Mouse (Mus musculus) hindbrain, embryonic 14.5 days (tissue): ENCODE results near the gene Zfp523. TPM values are rescaled to one million over a fixed set of nuclear protein-coding genes. Genes with fewer than 3 reads are reported as not detected.
"Not testable (repeated sequence)": the region's sequence is repeated elsewhere in the genome, so short reads cannot be mapped to it uniquely, and the experiment has no call there.

Source experiments
- ATAC-seq: fragments of 200-750 bp; cut with Nextera tagmentation; 2 replicates; pipeline ENCODE4 v1.8.0; 2017; ENCODE audit warnings: moderate number of reproducible peaks, mild to moderate bottlenecking, moderate TSS enrichment, moderate library complexity; ENCODE audit not compliant: low FRiP score
- DNase-seq: peaks from one replicate; pipeline ENCODE4 v3.0.0-alpha.2; 2015; ENCODE audit warnings: low spot score
- H3K27ac ChIP-seq: fragments of 300-500 bp; sonication (generic); 2 replicates; pipeline ENCODE4 v1.5.1; 2014; ENCODE audit warnings: mild to moderate bottlenecking, moderate library complexity
- H3K27me3 ChIP-seq: fragments of 300-500 bp; sonication (generic); 2 replicates; pipeline ENCODE4 v1.6.1; 2014; ENCODE audit warnings: mild to moderate bottlenecking, low read length, mixed read lengths; ENCODE audit not compliant: control insufficient read depth, insufficient read depth
- H3K36me3 ChIP-seq: fragments of 300-500 bp; sonication (generic); replicated peaks from 2 replicates; pipeline ENCODE4 v1.6.1; 2014; ENCODE audit not compliant: control insufficient read depth, insufficient read depth
- H3K4me1 ChIP-seq: fragments of 300-500 bp; sonication (generic); replicated peaks from 2 replicates; pipeline ENCODE4 v1.6.1; 2014; ENCODE audit warnings: antibody characterized with exemption, low read length, mixed read lengths; ENCODE audit not compliant: control insufficient read depth, insufficient read depth
- H3K4me2 ChIP-seq: fragments of 300-500 bp; sonication (generic); replicated peaks from 2 replicates; pipeline ENCODE4 v1.6.1; 2014; ENCODE audit warnings: mild to moderate bottlenecking, moderate library complexity
- H3K4me3 ChIP-seq: fragments of 300-500 bp; sonication (generic); replicated peaks from 2 replicates; pipeline ENCODE4 v1.5.1; 2014; ENCODE audit warnings: mild to moderate bottlenecking, low read length
- H3K9ac ChIP-seq: fragments of 300-500 bp; sonication (generic); 2 replicates; pipeline ENCODE4 v1.6.1; 2014
- H3K9me3 ChIP-seq: fragments of 300-500 bp; sonication (generic); 2 replicates; pipeline ENCODE4 v1.6.1; 2016; ENCODE audit warnings: low read length; ENCODE audit not compliant: control insufficient read depth
- WGBS: fragments of 180-500 bp; shearing (Covaris S2); extraction: QIAGEN DNeasy Blood & Tissue Kit; methylation state at CpG from one replicate; pipeline ENCODE4 v1.1.7; 2014; 5-methylcytosine and 5-hydroxymethylcytosine counted together
- polyA plus RNA-seq: library from polyadenylated mRNA; unstranded; fragments of >200 nt; fragmentation: Nextera tagmentation; extraction: Ambion mirVana; gene quantifications from 2 replicates; pipeline ENCODE4 v1.2.1, GENCODE M21; 2014

Zfp523 gene
- polyA plus RNA-seq, 1 experiment from 2014 or later: 40.9 TPM

DNA sequence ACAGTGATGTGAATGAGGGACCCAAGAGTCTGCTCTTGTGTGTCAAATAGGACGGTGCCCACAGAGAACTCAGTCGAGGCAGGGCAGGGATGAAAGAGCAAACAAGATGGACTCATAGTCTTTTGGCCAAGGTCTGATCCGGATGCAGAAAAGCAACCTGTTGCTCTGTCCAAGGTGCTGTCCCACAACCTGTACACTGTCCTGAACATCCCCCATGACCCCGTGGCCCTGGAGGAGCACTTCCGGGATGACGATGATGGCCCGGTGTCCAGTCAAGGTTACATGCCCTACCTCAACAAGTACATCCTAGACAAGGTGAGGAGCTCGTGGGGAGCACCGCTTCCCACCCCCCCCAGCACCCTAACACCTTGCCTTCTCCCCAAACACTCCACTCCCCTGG lies 39.9 kb downstream of the Zfp523 start:
- Histone ChIP-seq H3K27ac (no peak overlapping the region), H3K27me3 (no peaks in the 10 kb centered on the region), H3K4me1 (no peaks in the 10 kb centered on the region), H3K36me3 (no peaks in the 10 kb centered on the region), H3K9ac (no peak overlapping the region), H3K4me2 (no peak overlapping the region), H3K9me3 (no peaks in the 10 kb centered on the region), H3K4me3 (no peak overlapping the region)
- 88% methylated on average over 9 of the region's 9 CpGs for WGBS
- DNase-seq (no peak), ATAC-seq (no peak)

DNA sequence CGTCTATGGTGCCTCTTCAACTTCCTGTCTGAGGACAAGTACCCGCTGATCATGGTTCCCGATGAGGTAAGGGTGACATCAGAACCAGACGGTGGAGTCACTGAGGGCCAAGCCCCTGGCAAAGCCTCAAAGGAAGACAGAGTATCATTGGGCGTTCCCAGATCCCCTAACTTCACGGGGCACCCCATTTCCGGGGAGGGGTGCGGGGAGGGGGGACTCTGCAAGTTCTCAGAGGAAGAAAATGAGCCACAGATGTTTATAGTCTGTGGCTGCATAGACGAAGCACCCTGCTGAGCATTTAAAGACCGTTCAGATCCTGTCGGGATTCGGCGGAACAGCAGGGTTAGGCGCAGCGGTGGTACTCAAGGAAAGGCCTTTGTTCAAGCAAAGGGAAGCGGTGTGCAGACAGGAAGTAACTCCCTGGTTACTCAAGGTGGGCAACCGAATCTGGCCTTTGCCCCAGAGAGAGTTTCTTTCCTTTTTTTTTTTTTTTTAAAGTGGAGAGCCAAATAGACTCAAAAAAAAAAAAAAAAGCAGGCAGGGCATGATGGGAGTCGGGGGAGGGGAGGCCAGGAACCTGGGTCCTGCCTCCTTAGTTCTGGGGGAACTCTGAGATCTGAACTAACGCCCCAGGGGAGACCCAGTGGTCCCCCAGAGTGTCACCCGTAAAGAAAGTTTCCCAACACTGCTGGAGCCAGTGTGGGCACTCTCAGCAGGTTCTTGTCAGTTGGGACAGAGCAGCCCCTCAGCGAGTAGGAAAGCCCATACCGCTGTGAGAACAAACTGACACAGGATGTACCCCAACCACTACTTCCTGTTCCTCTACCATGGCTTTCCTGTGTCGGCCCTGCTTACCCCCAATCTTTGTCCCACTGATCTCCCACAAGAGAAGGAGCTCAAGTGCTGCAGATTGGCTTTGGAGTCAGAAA lies 41.1 kb downstream of the Zfp523 start:
- H3K27ac ChIP-seq: no peak overlapping the region
- H3K4me1 ChIP-seq: 0 out of 2 replicates have a peak, but pooled peaks cover 2% of the 10 kb centered on the region
- WGBS: 32% methylated on average over 23 of the region's 23 CpGs
- no peaks in the 10 kb centered on the region for H3K9me3 ChIP-seq
- H3K27me3 ChIP-seq: no peaks in the 10 kb centered on the region
- DNase-seq (no peak), ATAC-seq (no peak)
- H3K4me2 ChIP-seq: no peak overlapping the region
- H3K36me3 ChIP-seq: no peaks in the 10 kb centered on the region
- H3K9ac ChIP-seq: no peak overlapping the region
- H3K4me3 ChIP-seq: no peak overlapping the region

DNA sequence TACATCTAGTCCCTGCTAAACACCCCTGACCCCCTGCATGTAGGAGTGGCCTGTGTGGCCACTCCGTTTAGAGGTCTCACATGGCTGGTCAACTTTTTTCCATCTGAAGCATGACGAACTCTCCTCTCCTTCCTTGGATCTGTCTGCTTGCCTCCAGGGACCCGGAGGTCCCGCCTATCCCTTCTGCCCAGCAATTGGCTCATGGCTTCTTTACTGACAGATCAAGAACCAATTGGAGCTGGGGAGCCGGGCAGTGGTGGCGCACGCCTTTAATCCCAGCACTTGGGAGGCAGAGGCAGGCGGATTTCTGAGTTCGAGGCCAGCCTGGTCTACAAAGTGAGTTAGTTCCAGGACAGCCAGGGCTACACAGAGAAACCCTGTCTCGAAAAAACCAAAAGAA lies 45.5 kb downstream of the Zfp523 start:
- H3K9me3 ChIP-seq, DNase-seq, H3K4me3 ChIP-seq, H3K9ac ChIP-seq, H3K27me3 ChIP-seq, H3K27ac ChIP-seq, H3K36me3 ChIP-seq, H3K4me1 ChIP-seq, ATAC-seq: not testable (repeated sequence)
- 92% methylated on average over 10 of the region's 10 CpGs for WGBS
- peak overlapping the region; percentile 76; the same call in 1 of the 2 replicates for H3K4me2 ChIP-seq

DNA sequence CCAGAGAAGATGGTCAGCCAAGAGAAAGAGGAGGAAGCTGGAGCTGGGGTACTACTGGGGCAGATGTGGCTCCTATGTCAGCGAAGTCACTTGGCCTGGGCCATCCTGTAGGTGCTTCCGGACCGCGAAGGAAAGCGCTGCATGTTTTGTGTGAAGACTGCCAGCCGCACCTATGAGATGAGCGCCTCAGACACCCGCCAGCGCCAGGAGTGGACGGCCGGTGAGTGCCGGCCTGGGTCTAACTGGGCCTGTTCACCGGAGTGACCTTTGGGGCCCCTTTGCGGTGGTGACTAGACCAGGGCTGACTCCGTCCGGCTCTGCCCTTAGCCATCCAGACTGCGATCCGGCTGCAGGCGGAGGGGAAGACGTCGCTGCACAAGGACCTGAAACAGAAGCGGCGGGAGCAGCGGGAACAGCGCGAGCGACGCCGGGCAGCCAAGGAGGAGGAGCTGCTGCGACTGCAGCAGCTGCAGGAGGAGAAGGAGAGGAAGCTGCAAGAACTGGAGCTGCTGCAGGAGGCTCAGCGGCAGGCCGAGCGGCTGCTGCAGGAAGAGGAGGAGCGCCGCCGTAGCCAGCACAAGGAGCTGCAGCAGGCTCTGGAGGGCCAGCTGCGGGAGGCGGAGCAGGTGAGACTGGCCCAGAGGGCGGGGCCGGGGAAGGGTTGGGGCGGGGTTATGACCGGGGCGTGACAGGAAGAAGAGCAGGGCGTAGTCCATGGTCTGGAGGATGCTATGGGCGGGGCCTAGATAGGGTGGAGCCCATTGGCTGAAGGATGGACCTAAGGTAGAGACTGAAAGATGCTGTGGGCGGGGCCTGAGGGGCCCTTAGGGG lies 46.8 kb downstream of the Zfp523 start:
- peak; percentile 87 for ATAC-seq
- WGBS: under 1% methylated on average over 46 of the region's 46 CpGs

DNA sequence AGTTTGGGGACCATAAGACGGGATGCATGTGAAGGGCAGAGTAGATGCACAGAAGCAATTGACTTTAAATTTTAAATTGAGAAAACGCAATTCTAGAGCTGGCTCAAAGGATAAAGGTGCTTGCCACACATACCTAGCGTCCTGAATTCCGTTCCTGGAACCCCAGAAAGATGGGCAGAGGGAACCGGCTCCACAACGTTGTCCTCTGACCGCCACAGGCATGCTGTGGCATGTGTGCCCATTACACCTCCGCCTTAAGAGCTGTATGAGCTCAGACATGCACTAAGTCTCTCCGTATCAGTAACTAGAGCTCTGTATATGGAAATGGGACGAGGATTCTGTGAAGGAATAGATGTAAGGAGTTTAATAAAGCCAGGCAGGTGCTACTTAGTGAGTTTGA lies 47.7 kb downstream of the Zfp523 start:
- H3K4me3 ChIP-seq: no peak overlapping the region
- ATAC-seq: no peak

More for the DNA sequence above, 46.8 kb downstream of the Zfp523 start:
- Histone ChIP-seq H3K4me2 (peak overlapping the region; percentile 76), H3K4me3 (peak overlapping the region; percentile 43), H3K9me3 (no peaks in the 10 kb centered on the region), H3K27me3 (no peaks in the 10 kb centered on the region), H3K4me1 (0 out of 2 replicates have a peak, but pooled peaks cover 4% of the 10 kb centered on the region), H3K27ac (peak overlapping the region; percentile 70), H3K9ac (peak overlapping the region; percentile 71), H3K36me3 (no peaks in the 10 kb centered on the region)
- DNase-seq: peak; percentile 68

DNA sequence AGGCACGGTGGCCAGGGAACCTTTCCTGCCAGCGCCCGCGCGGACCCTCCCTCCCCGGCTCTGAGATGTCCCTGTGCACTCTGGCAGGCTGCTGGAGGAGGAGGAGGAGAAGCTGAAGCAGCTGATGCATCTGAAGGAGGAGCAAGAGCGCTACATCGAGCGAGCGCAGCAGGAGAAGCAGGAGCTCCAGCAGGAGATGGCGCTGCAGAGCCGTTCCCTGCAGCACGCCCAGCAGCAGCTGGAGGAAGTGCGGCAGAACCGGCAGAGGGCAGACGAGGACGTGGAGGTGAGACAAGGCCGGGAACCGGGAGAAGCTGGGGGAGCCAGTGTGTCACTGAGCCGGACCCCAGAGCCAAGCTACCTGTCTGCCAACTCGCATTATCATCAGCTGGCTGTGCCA lies 49.1 kb downstream of the Zfp523 start:
- Histone ChIP-seq H3K27ac (0 out of 2 replicates have a peak overlapping the region, but pooled peaks have one; percentile 21), H3K36me3 (no peaks in the 10 kb centered on the region), H3K27me3 (no peaks in the 10 kb centered on the region), H3K9me3 (no peaks in the 10 kb centered on the region), H3K4me2 (peak overlapping the region; percentile 51), H3K4me1 (0 out of 2 replicates have a peak, but pooled peaks cover 4% of the 10 kb centered on the region), H3K9ac (peak overlapping the region; percentile 45), H3K4me3 (peak overlapping the region; percentile 17)
- DNase-seq (peak; percentile 83), ATAC-seq (peak; percentile 60)
- WGBS: 0% methylated on average over 21 of the region's 21 CpGs

More for the DNA sequence above, 47.7 kb downstream of the Zfp523 start:
- H3K4me2 ChIP-seq: no peak overlapping the region
- H3K27ac ChIP-seq: no peak overlapping the region; the same call in 1 of the 2 replicates
- no peak overlapping the region for H3K9ac ChIP-seq
- no peaks in the 10 kb centered on the region for H3K27me3 ChIP-seq
- no peaks in the 10 kb centered on the region for H3K9me3 ChIP-seq
- no peaks in the 10 kb centered on the region for H3K36me3 ChIP-seq
- 0 out of 2 replicates have a peak, but pooled peaks cover 4% of the 10 kb centered on the region for H3K4me1 ChIP-seq
- WGBS: 89% methylated on average over 10 of the region's 10 CpGs
- no peak for DNase-seq

DNA sequence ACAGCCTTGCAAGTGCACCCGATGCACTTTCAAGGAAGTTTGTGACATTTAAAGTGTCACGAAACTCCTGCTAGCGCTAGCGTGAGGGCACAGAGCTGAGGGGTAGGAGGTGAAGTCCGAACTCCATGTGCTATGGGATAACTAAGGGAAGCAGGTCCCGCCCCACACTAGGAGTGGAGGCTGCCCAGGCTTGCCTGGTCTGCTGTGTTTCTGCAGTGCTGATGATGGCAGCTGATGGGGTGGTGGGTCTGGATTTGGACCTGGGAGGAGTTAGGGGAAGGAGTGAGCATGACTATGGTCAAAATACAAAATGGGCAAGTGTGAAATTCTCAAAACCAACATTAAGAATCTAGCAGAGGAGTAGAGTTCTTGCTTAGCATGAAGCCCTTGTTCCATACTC lies 53.6 kb downstream of the Zfp523 start:
- no peaks in the 10 kb centered on the region for H3K27me3 ChIP-seq
- DNase-seq (no peak), ATAC-seq (no peak)
- H3K9me3 ChIP-seq: no peaks in the 10 kb centered on the region
- 0 out of 2 replicates have a peak, but pooled peaks cover 3% of the 10 kb centered on the region for H3K4me1 ChIP-seq
- H3K4me3 ChIP-seq: no peak overlapping the region
- H3K27ac ChIP-seq: no peak overlapping the region
- no peak overlapping the region for H3K9ac ChIP-seq
- H3K4me2 ChIP-seq: no peak overlapping the region
- H3K36me3 ChIP-seq: no peaks in the 10 kb centered on the region
- 88% methylated on average over 6 of the region's 6 CpGs for WGBS

DNA sequence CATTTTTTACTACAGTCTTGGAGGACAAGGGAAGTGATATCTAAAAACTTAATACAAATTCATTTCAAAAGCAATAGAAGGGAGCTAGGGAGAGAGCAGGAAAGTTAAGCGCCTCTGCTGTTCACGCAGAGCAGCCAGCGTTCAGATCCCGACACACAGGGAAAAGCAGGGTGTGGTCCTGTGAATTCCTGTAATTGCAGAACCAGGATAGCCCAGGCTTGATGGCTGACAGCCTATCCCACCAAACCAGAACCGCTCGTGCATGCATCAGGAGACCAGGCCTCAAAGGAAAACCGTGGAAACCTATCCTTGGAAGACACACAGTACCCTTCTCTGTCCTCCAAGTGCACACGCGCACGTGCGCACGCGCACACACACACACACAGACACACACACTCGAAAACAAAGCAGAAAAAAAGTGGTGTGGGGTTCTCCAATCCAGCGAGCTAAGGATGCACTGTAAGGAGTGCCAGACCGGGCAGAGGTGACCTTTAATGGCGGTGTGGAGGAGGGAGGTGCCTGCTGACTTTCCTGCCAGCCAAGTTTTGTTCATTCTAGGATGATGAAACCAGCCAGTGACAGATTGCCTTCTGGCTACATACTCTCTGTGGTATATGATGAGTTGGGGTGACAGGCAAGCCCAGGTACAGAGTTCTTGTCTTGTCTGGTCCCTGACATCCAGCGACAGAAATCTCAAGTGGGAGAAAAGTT lies 54.3 kb downstream of the Zfp523 start:
- Histone ChIP-seq H3K9me3 (no peaks in the 10 kb centered on the region), H3K4me3 (no peak overlapping the region), H3K9ac (no peak overlapping the region), H3K36me3 (no peaks in the 10 kb centered on the region), H3K27me3 (no peaks in the 10 kb centered on the region), H3K4me1 (0 out of 2 replicates have a peak, but pooled peaks cover 3% of the 10 kb centered on the region), H3K4me2 (no peak overlapping the region), H3K27ac (no peak overlapping the region)
- DNase-seq: no peak
- WGBS: 86% methylated on average over 18 of the region's 18 CpGs
- ATAC-seq: no peak
